Mouse (Mus musculus): ENCODE measurements at regions not wholly inside any gene's neighbourhood (a gene's known extent, or its start where the extent isn't known, plus 50 kb on each side); places are given as distances from the start of the nearest gene placed in this dataset.

DNA sequence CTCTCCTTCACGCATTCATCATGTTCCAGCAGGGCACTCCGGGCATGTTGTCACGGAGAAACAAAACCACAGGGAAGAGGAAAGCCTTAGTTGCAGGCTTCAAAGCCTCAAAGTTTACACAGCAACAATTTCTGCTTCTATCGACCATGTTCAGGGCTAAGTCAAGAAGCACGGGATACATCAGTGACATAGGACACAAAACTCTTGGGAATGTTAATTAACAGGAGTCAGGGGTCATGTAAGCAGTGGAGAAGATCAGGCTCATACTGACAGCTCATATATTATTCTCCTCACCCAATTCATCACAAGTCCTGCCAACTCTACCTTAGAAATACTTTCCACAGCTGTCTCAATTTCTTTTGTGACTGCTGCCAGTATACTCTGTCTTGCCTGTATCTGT is 133.0 kb upstream of the Btbd3 start:
- no peak for DNase-seq (ENCODE audit: low read depth in 1 of 2, low spot score in 2 of 2)

DNA sequence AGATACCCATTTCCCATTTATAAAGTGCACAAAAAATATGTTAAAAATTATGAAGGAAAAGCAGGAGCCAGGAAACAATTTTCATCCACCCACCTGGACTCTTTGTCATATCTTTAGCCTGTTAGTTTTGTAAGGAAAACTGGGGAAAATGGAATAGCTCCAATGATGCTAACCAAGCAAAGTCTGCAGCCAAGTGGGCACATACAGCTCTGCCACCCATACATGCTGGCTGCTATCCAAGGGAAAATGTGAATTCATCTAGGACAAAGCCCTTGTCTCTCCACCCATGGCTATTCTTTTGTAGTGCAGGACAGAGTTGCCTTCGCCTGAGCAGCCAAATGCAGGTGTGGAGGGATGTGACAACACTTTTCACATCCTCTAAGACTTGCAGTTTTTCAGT is 135.5 kb upstream of the Btbd3 start:
- DNase-seq (ENCODE audit: low read depth in 1 of 2, low spot score in 2 of 2), result no peak

DNA sequence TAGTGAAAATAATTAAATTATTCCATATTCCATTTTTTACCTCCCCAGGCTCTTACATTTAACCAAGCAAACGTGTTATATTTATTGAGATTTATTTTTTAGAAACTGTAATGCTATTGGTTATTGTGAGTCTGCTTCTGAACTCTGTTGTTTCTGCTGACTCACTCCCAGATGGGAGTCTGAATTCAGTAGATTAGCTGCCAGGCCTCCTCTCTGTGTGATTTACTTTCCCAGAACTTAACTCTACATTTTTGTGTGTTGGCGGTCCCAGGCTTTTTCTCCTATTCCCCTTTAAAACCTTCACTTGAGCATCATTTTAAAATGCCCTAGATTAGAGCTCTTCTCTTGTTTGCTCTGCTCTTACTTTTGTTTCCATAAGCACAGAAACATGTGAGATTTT is 136.2 kb upstream of the Btbd3 start:
- DNase-seq (ENCODE audit: low read depth in 1 of 2, low spot score in 2 of 2), result no peak

DNA sequence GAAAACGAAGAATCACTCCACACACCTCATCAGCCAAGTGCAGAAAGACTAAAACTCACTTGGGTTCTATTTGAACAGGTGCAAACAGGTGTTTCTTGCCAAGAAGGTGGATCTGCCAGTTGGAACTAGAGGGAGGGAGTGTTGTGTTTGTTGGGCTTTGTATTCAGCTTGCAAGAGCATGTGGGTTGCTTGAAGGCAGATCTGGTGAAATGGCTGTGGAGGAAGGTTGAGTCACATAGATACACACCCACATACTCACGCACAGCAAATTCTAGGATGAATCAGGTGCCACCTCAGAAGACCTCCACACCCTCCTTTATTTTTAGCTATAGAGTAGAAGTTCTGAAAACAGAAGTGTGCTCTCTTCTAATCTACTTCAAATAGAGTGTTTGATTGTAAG is 156.6 kb upstream of the Btbd3 start:
- DNase-seq (ENCODE audit: low read depth in 1 of 2, low spot score in 2 of 2), result no peak

DNA sequence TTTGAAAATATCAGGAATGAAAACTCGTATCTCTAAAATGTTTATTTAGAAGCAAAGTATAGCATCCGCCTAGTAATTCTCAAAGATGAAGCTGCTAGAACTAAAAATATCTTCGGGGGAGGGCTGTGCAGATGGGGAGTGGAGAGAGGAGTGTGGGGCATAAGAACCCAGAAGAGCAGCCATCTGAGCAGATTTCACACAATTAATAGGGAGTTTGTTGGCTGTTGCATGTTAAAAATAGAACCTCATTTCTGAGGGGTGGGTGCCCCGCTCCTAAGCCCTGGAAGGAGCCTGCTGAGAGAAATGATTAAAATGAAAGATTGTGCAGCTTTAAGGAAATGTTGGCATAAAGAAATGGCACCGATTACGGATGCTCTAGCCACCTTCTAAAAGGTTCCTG is 171.0 kb upstream of the Btbd3 start:
- no peak for DNase-seq (ENCODE audit: low read depth in 1 of 2, low spot score in 2 of 2)

DNA sequence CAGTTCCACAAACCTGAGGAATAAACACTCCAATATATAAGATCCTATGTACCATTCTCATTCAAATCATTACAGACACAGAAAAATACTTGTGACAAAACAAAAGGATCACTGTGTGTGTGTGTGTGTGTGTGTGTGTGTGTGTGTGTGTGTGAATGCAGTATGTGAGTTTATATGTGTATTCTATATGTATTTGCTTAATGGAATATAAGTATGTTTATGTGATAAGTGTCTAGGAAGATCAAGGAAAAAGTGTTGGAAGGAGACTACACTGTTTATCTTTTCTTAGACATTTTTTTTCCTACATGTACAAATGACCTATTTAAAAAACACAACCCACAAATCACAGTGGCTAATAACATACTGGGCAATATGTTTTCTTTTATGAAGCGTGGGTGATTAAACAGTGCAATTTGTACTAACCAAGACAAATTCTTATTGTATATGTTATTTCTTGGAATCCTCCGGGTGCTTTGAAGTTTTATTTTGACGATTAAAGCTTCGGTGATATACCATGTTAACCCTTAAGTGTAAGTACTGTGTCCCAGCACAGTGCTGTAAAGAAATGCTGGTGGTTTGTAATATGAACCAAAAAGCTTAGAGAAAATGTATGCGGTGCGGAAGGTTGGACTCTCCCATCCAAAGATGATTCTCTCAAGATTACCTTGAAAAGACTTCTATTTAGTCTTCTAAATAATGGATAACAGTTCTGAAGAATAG is 171.6 kb upstream of the Btbd3 start:
- no peak for DNase-seq (ENCODE audit: low read depth in 1 of 2, low spot score in 2 of 2)

DNA sequence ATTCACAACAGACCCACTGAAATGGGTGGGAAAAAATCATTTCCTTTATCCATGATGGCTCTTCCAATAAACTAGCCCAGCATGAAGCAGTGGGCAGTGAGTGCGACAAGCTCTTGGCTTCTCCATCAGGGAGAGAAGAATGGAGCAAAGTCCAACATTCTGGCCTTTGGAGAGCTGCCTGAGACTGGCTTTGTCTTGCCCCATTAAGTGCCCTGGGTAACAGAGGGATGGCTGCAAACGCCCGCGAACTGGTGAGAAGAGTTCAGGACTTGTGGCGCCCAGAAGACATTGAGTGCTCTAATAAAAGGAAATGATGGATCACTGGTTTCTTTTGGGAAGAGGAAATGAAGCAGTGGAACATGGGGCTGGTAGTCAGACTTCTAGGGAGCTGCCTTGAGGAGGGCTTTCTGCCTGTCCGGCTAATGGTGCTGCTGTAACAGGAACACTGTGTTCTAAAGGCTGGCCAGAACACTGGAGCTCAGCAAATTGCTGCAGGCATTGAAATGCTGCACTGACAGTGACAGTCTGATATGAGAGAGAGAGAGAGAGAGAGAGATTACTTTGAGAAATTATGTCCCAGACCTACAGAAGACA is 182.2 kb upstream of the Btbd3 start:
- DNase-seq (ENCODE audit: low read depth in 1 of 2, low spot score in 2 of 2), result no peak

DNA sequence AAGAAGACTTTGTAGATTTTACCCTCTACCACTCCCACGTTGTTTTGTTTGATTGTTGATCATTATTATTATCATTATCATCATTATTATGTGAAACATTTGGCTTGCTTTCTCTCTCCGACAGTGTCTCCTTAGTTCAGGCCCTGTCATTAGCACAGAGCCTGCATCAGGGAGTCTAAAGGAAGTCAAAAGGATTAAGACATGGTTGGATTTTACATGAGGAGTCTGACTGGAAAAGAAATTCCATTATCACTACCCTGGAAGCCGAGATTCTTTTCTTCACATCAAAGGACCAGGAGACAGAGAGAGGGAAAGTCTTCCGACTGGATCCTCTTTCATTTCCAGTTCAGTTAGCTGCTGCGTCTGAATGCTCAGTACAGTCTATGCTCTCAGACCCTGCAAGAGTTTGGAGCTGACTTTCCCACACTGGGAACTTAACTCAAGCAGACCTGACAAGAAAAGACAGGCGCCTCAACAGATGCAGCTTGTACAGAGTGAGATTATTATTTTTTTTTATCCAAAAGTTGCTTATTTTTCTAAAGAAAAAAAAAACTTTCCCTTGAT is 184.1 kb upstream of the Btbd3 start:
- DNase-seq (ENCODE audit: low read depth in 1 of 2, low spot score in 2 of 2), result no peak

DNA sequence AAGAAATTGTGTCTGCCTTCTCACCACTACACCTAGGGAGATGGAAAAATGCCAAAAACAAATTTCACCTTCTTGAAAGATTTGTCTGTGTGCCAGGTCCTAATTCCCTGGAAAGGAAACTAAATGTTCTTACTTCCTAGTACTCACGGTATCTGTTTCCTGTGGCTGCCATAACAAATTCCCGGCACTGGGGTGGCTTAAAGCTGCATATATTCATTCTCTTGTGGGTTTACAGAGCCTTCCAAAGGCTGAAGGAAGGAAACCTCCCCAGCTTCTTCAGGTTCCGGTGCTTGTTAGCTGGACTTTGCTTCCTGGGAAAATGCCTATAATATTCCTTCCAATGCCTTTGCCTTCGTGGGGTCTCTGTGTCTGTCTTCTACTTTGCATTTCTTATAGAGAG is 203.3 kb upstream of the Btbd3 start:
- no peak for DNase-seq (ENCODE audit: low read depth in 1 of 2, low spot score in 2 of 2)

DNA sequence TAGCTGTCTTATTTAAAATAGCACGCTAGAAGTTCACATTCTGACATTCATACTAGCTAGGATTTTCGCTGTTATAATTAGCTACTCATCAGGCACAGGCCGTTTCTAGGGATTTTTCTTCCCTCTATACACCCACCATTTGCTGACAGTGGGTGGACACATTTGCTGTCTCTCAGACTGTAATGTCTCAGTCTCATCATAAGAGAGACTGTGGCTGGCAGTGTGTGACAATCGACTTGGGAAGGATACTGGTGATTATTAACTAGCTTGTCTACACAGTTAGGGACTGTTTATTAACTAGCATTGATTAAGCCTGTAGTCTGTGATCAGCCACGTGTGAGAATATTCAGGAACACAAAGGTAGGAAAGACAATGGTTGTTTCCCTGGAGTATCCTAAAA is 208.0 kb upstream of the Btbd3 start:
- no peak for DNase-seq (ENCODE audit: low read depth in 1 of 2, low spot score in 2 of 2)

DNA sequence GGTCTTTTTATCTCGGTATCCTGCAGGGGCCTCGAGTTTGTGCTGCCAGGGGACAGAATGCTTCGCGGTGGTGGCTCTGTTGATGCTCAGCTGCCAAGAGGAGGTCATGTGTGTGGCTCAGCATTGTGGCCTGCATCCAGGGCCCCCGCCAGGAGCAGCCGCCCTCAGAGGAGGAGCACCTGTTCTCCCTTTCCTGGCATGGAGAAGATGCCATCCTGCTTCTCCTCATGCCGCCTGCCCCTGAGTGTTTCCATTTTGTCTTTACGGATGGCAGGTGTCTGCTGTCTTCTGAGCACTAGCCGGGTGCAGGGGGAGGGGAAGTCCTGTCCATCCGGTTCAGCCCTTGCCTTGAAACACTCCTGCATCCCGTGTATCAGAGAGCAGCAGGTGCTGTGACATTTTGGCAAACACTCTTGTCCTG is 208.6 kb upstream of the Btbd3 start:
- no peak for DNase-seq (ENCODE audit: low read depth in 1 of 2, low spot score in 2 of 2)

DNA sequence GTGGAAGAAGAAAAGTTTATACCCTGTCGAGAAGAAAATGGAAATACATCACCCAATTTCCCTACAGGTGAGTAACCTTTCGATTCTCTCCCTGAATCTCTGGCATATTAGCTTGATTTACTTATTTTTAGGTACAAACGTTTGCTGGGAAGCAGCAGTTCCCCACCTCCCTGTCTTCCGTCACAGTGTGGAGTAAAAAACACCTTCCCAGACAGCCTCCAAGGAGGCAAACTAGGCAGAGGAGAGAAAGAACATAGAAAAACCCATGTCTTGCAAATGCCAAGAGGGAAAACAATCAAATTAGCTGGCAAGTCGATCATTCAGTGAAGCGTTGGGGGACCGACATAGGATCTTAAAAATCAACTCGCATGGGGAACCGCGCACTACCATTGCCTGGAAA is 209.0 kb upstream of the Btbd3 start:
- DNase-seq (ENCODE audit: low read depth in 1 of 2, low spot score in 2 of 2), result no peak

DNA sequence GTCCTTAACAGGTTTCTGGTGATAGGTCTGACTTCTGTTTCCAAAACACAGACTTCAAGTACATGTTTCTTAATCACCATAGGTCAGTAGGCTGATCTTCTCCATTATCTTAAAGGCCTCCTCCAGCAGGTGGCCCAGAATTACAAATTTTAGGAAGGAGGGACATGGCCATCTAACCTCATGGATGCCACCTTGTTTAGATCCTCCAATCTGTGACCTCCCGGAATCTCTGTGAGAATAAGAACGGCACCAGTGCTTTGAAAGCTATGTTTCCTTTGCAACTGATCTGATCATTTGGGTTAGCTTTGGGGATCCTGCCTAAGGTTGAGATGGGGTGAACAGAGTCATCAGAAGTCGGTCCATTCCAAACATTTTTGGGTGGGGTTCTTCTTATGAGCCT is 209.4 kb upstream of the Btbd3 start:
- no peak for DNase-seq (ENCODE audit: low read depth in 1 of 2, low spot score in 2 of 2)

DNA sequence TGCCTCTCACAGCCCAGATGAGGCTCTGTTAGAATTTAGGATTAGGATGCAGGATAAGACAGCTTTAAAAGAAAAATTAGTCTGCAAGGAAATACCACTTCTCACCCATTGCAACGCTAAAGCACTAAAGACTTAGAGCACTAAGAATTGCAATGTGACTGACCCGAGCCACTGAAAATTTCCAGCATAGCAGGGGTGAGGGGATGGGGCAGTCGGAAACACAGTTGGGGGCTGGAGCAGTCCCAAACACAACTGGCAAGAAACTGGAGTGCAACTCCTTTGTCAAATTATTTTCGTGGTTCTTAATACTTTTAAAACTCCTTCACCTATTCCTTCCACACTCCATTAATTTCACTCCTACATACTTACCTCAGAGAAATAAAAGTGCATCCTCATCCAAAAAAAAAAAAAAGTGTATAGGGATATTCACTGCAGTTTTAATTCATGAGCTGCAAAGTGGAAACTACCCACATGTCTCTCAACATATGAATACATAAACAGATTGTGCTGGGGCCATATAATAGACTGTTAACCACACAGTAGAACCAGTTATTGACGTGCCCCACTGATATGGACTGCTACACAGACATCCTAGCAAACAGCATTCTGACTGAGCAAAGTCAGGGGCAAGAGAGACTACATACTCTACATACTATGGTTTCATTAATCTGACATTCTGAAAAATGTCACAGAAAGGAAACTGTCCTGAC is 210.3 kb upstream of the Btbd3 start:
- DNase-seq (ENCODE audit: low read depth in 1 of 2, low spot score in 2 of 2), result no peak

DNA sequence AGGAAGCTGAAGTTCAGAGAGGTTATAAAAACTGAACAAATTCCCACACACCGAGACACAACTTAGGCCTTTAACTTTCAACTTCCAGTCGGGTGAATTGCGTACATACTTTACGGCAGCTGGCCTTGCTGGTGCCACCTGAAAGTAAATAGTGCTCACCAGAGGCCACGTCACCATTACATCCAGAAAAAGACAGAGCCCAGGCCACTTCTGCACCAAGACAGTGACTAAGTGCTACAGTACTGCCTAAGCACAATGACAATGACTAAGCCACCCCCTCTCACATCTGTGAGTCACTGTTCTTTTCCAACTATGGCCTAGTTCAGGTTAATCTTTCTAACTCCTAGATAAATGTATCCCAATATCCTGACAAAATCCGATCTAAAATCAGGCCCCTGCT is 215.7 kb upstream of the Btbd3 start:
- no peak for DNase-seq (ENCODE audit: low read depth in 1 of 2, low spot score in 2 of 2)

DNA sequence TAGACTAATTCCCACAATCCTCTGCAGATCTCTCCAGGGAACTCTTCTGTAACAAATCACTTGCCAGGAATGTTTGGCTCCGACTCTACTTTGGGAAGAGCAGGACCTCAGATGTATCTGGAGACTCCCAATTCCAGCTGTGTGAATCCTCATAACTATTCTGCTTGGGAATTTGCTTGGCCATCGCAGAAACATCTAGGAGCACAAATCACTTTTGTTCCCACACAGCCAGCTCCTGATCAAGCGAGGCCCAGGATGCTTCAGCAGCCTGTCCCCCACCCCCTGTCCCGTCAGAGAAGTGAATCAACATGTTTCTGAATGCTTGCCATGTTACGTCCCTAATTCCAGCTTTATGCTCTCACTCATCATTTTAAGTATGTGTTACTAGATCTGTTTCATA is 216.1 kb upstream of the Btbd3 start:
- DNase-seq (ENCODE audit: low read depth in 1 of 2, low spot score in 2 of 2), result no peak

DNA sequence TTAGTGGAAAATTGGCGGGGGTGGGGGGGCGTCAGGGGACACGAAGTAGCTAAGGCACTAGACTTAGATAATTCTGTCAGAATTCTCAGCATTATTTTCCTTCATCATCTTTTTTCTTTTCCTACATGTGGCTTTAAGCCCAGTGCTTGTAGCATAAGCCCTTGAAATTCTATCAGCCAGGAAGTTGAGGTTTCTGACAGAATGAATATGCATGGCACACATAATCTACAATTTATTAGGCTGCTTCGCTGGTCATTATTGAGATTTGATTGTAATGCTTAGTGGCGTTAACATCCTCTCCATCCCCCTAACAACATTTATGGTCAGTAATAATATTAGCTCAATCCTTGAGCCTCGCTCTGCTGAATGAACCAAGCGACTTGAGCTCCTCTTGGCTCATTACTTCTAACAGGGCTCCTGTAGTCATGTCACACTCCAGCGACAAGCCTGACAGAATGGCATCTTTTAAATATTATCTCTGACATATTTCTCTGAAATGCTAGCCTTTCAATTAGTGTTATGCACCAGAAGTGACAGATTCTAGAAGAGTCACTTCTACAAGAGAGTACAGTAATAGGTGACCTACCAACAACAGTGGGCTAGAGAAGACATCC is 222.1 kb upstream of the Btbd3 start:
- DNase-seq (ENCODE audit: low read depth in 1 of 2, low spot score in 2 of 2), result no peak

DNA sequence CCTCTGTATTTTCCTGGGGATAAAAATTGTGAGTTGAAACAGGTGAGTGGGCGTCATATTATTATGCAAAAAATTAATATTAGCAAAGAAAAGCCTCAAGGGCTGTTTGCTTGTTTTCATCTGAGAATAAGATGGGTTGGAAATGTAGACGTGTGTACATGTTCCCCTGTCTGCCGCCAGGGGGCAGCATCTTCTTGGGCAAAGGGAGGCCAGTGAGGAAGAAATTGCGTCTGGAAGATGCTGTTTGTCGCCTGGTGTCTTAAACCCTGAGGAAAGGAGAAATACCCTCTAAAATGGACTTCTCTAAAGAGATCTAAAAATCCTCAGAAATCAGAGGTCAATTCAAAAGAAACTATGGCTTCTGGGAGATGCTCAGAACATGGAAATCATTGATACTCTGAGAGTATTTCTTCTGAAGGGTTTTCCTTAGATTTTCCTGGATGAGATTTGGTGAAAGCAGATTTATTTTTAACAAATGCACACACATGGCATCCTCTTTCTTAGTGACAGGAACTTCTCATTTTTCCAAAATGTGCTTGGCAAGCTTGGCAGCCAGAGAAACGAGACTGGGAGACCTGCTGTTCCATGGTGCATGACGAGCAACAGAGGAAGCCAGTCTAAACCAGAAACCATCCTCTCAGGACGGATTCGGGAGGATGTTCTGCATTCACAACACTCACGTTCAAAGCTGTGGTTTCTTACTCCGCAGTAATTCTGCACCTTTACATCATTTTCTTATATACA is 222.8 kb upstream of the Btbd3 start:
- no peak for DNase-seq (ENCODE audit: low read depth in 1 of 2, low spot score in 2 of 2)

DNA sequence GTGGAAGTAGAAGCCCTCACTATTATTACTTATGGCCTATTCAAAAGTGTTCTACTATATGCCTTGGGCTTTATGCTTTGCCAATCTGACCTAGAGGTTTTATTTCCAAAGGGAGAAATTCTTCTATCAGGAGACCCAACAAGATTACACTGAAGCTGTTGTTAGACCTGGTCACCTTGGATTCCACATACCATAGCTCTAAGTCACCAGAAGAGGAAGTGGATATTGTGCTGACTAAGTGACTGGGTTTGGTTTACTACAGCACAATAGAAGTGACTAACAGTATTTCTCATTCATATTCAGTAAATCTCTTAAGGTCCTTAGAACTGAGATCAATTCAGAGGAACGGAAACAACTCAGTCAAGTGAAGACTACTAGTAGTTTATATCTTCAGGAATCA is 229.0 kb upstream of the Btbd3 start:
- no peak for DNase-seq (ENCODE audit: low read depth in 1 of 2, low spot score in 2 of 2)

DNA sequence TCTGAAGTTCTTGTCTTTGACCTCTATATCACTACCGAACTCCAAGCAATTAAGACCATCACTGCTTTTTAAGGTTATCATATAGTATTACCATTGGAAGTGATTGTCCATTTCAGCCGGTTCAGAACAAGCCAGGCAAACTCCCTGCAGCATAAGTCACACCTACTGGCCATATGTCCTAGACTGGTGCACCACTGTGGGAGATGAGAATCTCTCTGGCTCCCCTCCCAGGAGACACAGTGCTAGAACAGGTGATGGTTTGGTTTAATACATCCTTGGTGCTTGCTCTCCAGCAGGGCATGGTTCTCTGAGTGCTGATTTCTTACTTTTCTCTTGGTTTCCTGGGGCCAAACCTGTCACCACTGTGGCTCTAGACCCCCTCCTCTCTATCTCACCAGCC is 232.8 kb upstream of the Btbd3 start:
- no peak for DNase-seq (ENCODE audit: low read depth in 1 of 2, low spot score in 2 of 2)

DNA sequence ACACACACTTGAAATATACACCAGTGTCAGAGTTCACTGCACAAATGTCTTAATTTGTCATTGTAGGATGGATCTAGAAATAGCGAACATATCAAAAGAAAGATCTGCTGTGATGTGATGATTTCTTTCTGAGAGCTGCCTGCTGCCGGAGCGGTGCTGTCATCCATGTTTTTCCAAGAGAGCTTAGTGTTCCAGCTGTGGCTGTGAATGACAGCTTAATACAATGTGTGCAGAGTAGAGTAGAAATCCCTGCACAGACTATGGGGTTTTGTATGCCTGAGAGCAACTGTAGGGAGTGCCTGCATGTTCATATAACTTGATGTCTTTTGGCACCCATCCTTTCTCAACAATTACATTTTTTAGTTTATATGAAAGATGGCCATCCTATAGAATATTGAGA is 274.6 kb upstream of the Btbd3 start:
- no peak for DNase-seq (ENCODE audit: low read depth in 1 of 2, low spot score in 2 of 2)
